Mouse (Mus musculus): Measurements from ENCODE around the gene Mbtps2. TPM values are rescaled to one million over a fixed set of nuclear protein-coding genes. Genes with fewer than 3 reads are reported as not detected.

The Mbtps2 gene
- polyA plus RNA-seq, 1 experiment from 2014 or later, result 21.2 TPM

DNA sequence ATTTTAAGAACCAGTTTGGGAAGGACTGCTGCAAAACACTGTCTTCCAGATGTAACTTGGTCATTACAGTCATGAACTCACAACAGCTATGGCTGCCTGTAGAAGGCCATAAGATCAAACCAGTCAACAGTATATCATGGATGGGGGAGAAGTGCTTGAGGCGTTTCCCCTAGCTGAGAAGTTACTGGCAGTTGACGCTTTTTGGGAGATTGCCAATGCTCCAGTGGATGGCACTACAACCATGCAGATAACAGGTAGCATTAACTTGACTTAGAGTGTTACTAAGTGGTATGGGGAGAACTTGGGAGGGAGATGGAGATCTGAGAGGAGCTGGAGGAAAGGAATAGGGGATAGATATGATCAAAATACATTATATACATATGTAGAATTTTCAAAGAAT lies 23.8 kb downstream of the Mbtps2 start:
- H3K27ac ChIP-seq (ENCODE audit: low read depth, low read length), result no peak overlapping the region
- H3K36me3 ChIP-seq (ENCODE audit: control insufficient read depth, insufficient read depth, low read length), result no peaks in the 10 kb centered on the region; the same call in 1 of the 2 replicates
- H3K27me3 ChIP-seq (replicated peaks; ENCODE audit: control insufficient read depth, insufficient read depth, low read length), result no peaks in the 10 kb centered on the region
- no peaks in the 10 kb centered on the region for H3K4me1 ChIP-seq (replicated peaks; ENCODE audit: control insufficient read depth, insufficient read depth, low read length)
- ATAC-seq (replicated peaks; ENCODE audit: low FRiP score) (no peak), DNase-seq (ENCODE audit: low spot score) (no peak)
- no peak overlapping the region for H3K4me2 ChIP-seq
- no peak overlapping the region for H3K4me3 ChIP-seq (ENCODE audit: low read depth, low read length)
- no peaks in the 10 kb centered on the region for H3K9me3 ChIP-seq (ENCODE audit: control insufficient read depth, low read length)
- WGBS, result 84% methylated on average over 2 of the region's 2 CpGs
- no peak overlapping the region for H3K9ac ChIP-seq (ENCODE audit: low read depth, low read length)

DNA sequence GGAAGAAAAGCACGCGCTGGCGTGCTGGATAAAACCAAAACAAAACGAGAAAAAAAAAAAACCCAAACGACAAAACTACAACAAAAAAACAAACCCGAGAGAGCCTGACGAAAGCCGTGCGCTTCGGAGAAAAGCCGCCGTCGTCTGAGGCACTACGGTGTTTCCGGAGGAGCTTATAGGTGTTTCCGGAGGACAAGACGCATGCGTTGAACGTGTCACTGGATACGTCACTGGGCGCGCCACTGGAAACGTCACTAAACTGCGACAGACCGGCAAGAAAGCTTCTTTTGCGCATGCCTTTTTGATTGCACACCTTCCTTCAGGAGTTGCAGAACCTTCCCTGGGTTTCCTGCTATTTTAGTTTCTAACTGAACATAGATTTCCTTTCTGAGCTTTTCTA lies 29.7 kb downstream of the Mbtps2 start, which contains the start of gene Yy2:
Gene Yy2 (minus strand): TSS at position 146 of the 400 bp plus-strand sequence.
- Histone ChIP-seq H3K36me3 (ENCODE audit: control insufficient read depth, insufficient read depth, low read length) (no peaks in the 10 kb centered on the region; the same call in 1 of the 2 replicates), H3K4me3 (ENCODE audit: low read depth, low read length) (no peak within 1 kb of the TSS), H3K4me2 (no peak within 1 kb of the TSS), H3K27ac (ENCODE audit: low read depth, low read length) (no peak within 1 kb of the TSS), H3K9ac (ENCODE audit: low read depth, low read length) (no peak within 1 kb of the TSS), H3K27me3 (replicated peaks; ENCODE audit: control insufficient read depth, insufficient read depth, low read length) (no peaks in the 10 kb centered on the region), H3K4me1 (replicated peaks; ENCODE audit: control insufficient read depth, insufficient read depth, low read length) (no peaks in the 10 kb centered on the region), H3K9me3 (ENCODE audit: control insufficient read depth, low read length) (no peaks in the 10 kb centered on the region)
- ATAC-seq (replicated peaks; ENCODE audit: low FRiP score) (no peak), DNase-seq (ENCODE audit: low spot score) (no peak)
- WGBS, result 88% methylated on average over 26 of the region's 26 CpGs

DNA sequence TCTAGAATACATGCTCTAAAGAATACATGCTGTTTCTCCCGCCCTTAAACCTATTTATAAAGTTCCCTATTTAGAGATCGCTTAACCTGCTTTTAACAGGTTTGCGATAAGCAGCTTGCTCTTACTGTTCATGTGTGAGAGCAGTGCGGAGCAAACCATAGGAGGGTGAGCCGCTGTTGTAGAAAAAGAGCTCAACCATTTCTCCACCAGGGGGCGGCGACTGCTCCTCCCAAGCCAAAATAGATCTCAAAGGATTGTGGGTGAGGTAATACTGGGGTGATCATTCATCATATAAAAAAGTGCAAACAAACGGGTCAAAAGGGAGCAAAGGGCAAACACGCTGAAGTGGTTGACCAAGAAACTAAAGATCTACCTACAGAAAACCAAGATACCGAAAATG lies 34.7 kb downstream of the Mbtps2 start:
- H3K9me3 ChIP-seq (ENCODE audit: control insufficient read depth, low read length), result no peaks in the 10 kb centered on the region
- DNase-seq (ENCODE audit: low spot score) (no peak), ATAC-seq (replicated peaks; ENCODE audit: low FRiP score) (no peak)
- no peaks in the 10 kb centered on the region for H3K27me3 ChIP-seq (replicated peaks; ENCODE audit: control insufficient read depth, insufficient read depth, low read length)
- no peaks in the 10 kb centered on the region for H3K4me1 ChIP-seq (replicated peaks; ENCODE audit: control insufficient read depth, insufficient read depth, low read length)
- H3K9ac ChIP-seq (ENCODE audit: low read depth, low read length), result no peak overlapping the region
- no peak overlapping the region for H3K4me3 ChIP-seq (ENCODE audit: low read depth, low read length)
- 73% methylated on average over 10 of the region's 10 CpGs for WGBS
- no peaks in the 10 kb centered on the region for H3K36me3 ChIP-seq (ENCODE audit: control insufficient read depth, insufficient read depth, low read length)
- no peak overlapping the region for H3K27ac ChIP-seq (ENCODE audit: low read depth, low read length)
- H3K4me2 ChIP-seq, result no peak overlapping the region

DNA sequence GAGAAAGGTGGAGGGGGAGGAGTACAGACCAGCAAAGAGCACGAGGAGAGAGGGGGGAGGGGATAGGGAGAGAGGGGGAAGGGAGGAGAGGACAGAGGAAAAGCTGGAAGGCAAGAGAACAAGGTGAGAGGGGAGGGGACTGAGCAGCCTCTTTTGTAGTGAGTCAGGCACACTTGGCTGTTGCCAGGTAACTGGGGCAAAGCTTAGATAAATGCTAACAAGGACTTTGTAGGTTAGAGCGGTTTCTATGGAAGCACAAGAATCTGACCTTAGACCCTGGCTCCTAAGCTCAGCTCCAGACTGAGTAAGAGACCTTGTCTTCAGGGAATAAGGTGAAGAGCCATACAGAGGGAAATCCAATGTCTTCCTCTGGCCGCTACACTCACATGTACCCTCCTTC lies 51.4 kb downstream of the Mbtps2 start:
- 44% methylated on average over 3 of the region's 3 CpGs for WGBS
- DNase-seq (ENCODE audit: low spot score), result no peak
- no peak overlapping the region for H3K4me3 ChIP-seq (ENCODE audit: low read depth, low read length)

DNA sequence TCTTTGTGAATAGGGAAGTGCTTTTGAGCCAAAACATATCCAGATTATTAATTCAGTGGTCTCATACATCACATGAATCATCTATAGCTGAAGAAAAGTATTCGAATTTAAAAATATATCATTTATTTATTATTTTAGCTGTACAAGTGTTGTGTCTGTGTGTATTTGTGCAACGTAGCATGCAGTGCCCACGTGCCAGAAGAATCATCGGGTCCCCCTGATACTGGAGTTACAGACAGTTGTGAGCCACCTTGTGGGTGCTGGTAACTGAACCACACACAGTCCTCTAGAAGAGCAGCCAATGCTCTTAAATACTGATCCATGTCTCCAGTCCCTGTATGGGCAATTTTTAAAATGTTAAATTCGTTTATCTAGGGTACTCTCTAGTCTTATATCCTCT lies 92.1 kb downstream of the Mbtps2 start:
- no peaks in the 10 kb centered on the region for H3K4me1 ChIP-seq (replicated peaks; ENCODE audit: control insufficient read depth, insufficient read depth, low read length)
- DNase-seq (ENCODE audit: low spot score), result no peak
- H3K36me3 ChIP-seq (ENCODE audit: control insufficient read depth, insufficient read depth, low read length), result no peaks in the 10 kb centered on the region
- no peak overlapping the region for H3K4me3 ChIP-seq (ENCODE audit: low read depth, low read length)
- no peak overlapping the region for H3K4me2 ChIP-seq
- no peaks in the 10 kb centered on the region for H3K27me3 ChIP-seq (replicated peaks; ENCODE audit: control insufficient read depth, insufficient read depth, low read length)
- no peak overlapping the region for H3K27ac ChIP-seq (ENCODE audit: low read depth, low read length)
- no peaks in the 10 kb centered on the region for H3K9me3 ChIP-seq (ENCODE audit: control insufficient read depth, low read length)
- WGBS, result 59% methylated on average over 5 of the region's 5 CpGs
- no peak for ATAC-seq (replicated peaks; ENCODE audit: low FRiP score)
- H3K9ac ChIP-seq (ENCODE audit: low read depth, low read length), result no peak overlapping the region

More for the DNA sequence above, 51.4 kb downstream of the Mbtps2 start:
- H3K9me3 ChIP-seq (ENCODE audit: control insufficient read depth, low read length), result no peaks in the 10 kb centered on the region
- H3K36me3 ChIP-seq (ENCODE audit: control insufficient read depth, insufficient read depth, low read length), result no peaks in the 10 kb centered on the region
- no peak overlapping the region for H3K9ac ChIP-seq (ENCODE audit: low read depth, low read length)
- no peak overlapping the region for H3K27ac ChIP-seq (ENCODE audit: low read depth, low read length)
- no peaks in the 10 kb centered on the region for H3K27me3 ChIP-seq (replicated peaks; ENCODE audit: control insufficient read depth, insufficient read depth, low read length)
- no peak overlapping the region for H3K4me2 ChIP-seq
- peak; percentile 60 for ATAC-seq (replicated peaks; ENCODE audit: low FRiP score)
- H3K4me1 ChIP-seq (replicated peaks; ENCODE audit: control insufficient read depth, insufficient read depth, low read length), result no peaks in the 10 kb centered on the region

DNA sequence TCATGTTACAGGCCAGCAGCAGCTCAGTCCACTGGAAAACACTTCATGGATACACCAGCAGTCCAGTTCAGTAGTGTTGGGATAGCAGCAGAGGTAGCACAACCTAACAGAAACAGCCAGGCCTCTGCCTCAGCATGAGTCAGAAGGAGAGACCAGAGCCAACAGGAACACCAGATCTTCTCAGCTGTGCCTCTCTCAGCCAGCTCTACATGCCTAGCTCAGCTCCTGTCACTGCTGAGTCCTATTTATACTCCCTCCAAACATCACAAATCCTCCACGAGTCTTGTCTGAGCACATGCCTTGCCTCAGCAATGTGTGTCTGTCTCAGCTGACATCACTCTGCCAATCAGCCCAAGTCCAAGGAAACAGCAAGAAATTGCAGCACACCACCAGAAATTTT lies 94.0 kb downstream of the Mbtps2 start:
- Histone ChIP-seq H3K9ac (ENCODE audit: low read depth, low read length) (no peak overlapping the region), H3K27me3 (replicated peaks; ENCODE audit: control insufficient read depth, insufficient read depth, low read length) (no peaks in the 10 kb centered on the region), H3K4me3 (ENCODE audit: low read depth, low read length) (no peak overlapping the region), H3K9me3 (ENCODE audit: control insufficient read depth, low read length) (no peaks in the 10 kb centered on the region), H3K4me2 (no peak overlapping the region), H3K36me3 (ENCODE audit: control insufficient read depth, insufficient read depth, low read length) (no peaks in the 10 kb centered on the region), H3K27ac (ENCODE audit: low read depth, low read length) (no peak overlapping the region), H3K4me1 (replicated peaks; ENCODE audit: control insufficient read depth, insufficient read depth, low read length) (no peaks in the 10 kb centered on the region)
- ATAC-seq (replicated peaks; ENCODE audit: low FRiP score), result no peak
- DNase-seq (ENCODE audit: low spot score), result no peak
- WGBS, result 68% methylated on average over 1 of the region's 1 CpGs

DNA sequence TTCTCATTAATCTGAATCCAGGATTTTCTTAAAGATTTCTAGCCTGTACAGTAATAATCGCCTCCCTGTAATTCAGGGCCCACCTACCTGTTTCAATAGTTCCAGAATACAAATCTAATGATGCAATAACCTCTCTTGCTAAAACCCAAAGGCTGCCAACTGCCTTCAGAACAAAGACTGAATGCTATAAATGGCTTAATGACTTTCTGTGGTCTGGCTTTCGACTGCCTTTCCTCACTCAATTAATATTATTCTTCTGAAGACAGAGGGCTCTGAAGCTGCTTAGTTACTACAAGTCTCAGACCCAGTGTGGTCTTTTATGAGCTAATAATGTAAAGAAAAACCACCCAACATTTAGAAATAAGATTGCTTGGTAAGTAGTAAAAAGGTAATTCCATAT lies 96.6 kb downstream of the Mbtps2 start:
- no peaks in the 10 kb centered on the region for H3K9me3 ChIP-seq (ENCODE audit: control insufficient read depth, low read length)
- ATAC-seq (replicated peaks; ENCODE audit: low FRiP score), result no peak
- no peak overlapping the region for H3K4me2 ChIP-seq
- 78% methylated on average over 2 of the region's 2 CpGs for WGBS
- H3K36me3 ChIP-seq (ENCODE audit: control insufficient read depth, insufficient read depth, low read length), result no peaks in the 10 kb centered on the region
- H3K27ac ChIP-seq (ENCODE audit: low read depth, low read length), result no peak overlapping the region
- DNase-seq (ENCODE audit: low spot score), result no peak
- no peak overlapping the region for H3K9ac ChIP-seq (ENCODE audit: low read depth, low read length)
- no peaks in the 10 kb centered on the region for H3K4me1 ChIP-seq (replicated peaks; ENCODE audit: control insufficient read depth, insufficient read depth, low read length)
- no peaks in the 10 kb centered on the region for H3K27me3 ChIP-seq (replicated peaks; ENCODE audit: control insufficient read depth, insufficient read depth, low read length)
- H3K4me3 ChIP-seq (ENCODE audit: low read depth, low read length), result no peak overlapping the region

DNA sequence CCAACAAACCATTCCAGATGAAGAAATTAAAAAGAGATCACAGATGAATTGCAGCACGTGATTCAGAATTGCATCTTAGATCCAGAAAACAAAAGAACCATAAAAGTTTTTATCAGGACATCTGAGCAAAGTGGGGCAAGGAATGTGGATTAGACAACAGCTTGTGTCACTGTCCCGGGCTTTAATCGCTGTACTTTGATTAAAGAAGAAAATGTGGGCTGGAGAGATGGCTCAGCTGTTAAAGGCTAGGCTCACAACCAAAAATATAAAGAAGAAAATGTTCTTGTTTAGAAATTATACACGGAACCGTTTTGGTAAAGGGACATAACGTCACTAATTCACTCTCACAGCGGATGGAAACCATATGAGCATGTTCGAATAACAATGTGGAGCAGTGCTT lies 98.5 kb downstream of the Mbtps2 start:
- no peak overlapping the region for H3K27ac ChIP-seq (ENCODE audit: low read depth, low read length)
- H3K4me3 ChIP-seq (ENCODE audit: low read depth, low read length), result no peak overlapping the region
- no peak for DNase-seq (ENCODE audit: low spot score)
- no peaks in the 10 kb centered on the region for H3K9me3 ChIP-seq (ENCODE audit: control insufficient read depth, low read length)
- no peaks in the 10 kb centered on the region for H3K36me3 ChIP-seq (ENCODE audit: control insufficient read depth, insufficient read depth, low read length)
- 73% methylated on average over 8 of the region's 8 CpGs for WGBS
- ATAC-seq (replicated peaks; ENCODE audit: low FRiP score), result no peak
- H3K4me2 ChIP-seq, result no peak overlapping the region
- no peak overlapping the region for H3K9ac ChIP-seq (ENCODE audit: low read depth, low read length)
- no peaks in the 10 kb centered on the region for H3K4me1 ChIP-seq (replicated peaks; ENCODE audit: control insufficient read depth, insufficient read depth, low read length)
- H3K27me3 ChIP-seq (replicated peaks; ENCODE audit: control insufficient read depth, insufficient read depth, low read length), result no peaks in the 10 kb centered on the region

DNA sequence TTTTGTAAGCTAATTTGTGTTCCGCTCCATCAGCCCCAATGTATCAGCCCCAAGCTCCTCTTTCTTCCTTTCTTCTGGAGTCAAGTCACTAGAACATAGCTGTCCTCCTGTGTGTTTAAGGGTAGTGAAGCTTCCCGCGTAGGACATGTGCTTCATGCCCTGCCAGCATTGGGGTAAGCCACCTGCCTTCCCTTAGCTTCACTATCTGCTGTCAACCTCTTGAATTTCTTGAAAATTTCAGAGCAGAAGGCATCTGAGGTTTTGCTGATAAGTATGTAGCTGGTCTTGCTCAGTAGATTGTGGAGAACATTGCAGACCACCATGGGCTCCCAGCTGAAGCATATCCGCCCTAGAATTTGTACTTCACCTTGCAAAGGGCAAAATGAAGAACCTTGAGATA lies 105.4 kb downstream of the Mbtps2 start:
- Histone ChIP-seq H3K9me3 (ENCODE audit: control insufficient read depth, low read length) (no peaks in the 10 kb centered on the region), H3K4me2 (no peak overlapping the region), H3K36me3 (ENCODE audit: control insufficient read depth, insufficient read depth, low read length) (no peaks in the 10 kb centered on the region), H3K27me3 (replicated peaks; ENCODE audit: control insufficient read depth, insufficient read depth, low read length) (peaks cover 6% of the 10 kb centered on the region), H3K4me1 (replicated peaks; ENCODE audit: control insufficient read depth, insufficient read depth, low read length) (no peaks in the 10 kb centered on the region), H3K9ac (ENCODE audit: low read depth, low read length) (no peak overlapping the region), H3K27ac (ENCODE audit: low read depth, low read length) (no peak overlapping the region), H3K4me3 (ENCODE audit: low read depth, low read length) (no peak overlapping the region)
- WGBS, result 73% methylated on average over 4 of the region's 4 CpGs
- ATAC-seq (replicated peaks; ENCODE audit: low FRiP score) (no peak), DNase-seq (ENCODE audit: low spot score) (no peak)

Data from liver, embryonic 11.5 days (tissue).